Mouse (Mus musculus) heart, embryonic 14.5 days (tissue): ENCODE data around the gene Ppip5k2. TPM values are rescaled to one million over a fixed set of nuclear protein-coding genes. Genes with fewer than 3 reads are reported as not detected.

Experiments used
- ATAC-seq: fragments of 200-750 bp; cut with Nextera tagmentation; 2 replicates; pipeline ENCODE4 v1.8.0; 2017; ENCODE audit warnings: low read depth, moderate TSS enrichment; ENCODE audit not compliant: insufficient number of reproducible peaks, insufficient read depth, low FRiP score
- H3K27ac ChIP-seq, 2 experiments: fragments of 200-500 bp in 1 of 2; fragments of 300-500 bp in 1 of 2; sonication (generic) in 1 of 2; replicated peaks in 1 of 2; 2 replicates each; pipeline ENCODE4 v1.5.1; 2012 to 2014; ENCODE audit warnings: low read depth in 2 of 2, low read length in 2 of 2, control low read depth in 1 of 2, mild to moderate bottlenecking in 1 of 2, mixed read lengths in 1 of 2; ENCODE audit not compliant: control insufficient read depth in 1 of 2, insufficient read depth in 1 of 2
- H3K27me3 ChIP-seq: fragments of 300-500 bp; sonication (generic); 2 replicates; pipeline ENCODE4 v1.6.1; 2014; ENCODE audit warnings: mild to moderate bottlenecking, low read length, control low read depth; ENCODE audit not compliant: control insufficient read depth, insufficient read depth
- H3K36me3 ChIP-seq: fragments of 300-500 bp; sonication (generic); 2 replicates; pipeline ENCODE4 v1.6.1; 2014; ENCODE audit warnings: mild to moderate bottlenecking, control low read depth, low read length, mixed read lengths; ENCODE audit not compliant: control insufficient read depth, insufficient read depth
- H3K4me1 ChIP-seq, 2 experiments: fragments of 200-500 bp in 1 of 2; fragments of 300-500 bp in 1 of 2; sonication (generic) in 1 of 2; 2 replicates each; pipeline ENCODE4 v1.6.1; 2012 to 2014; ENCODE audit warnings: low read length in 2 of 2, control low read depth in 1 of 2, mixed read lengths in 1 of 2; ENCODE audit not compliant: control insufficient read depth in 2 of 2, insufficient read depth in 2 of 2
- H3K4me2 ChIP-seq: fragments of 300-500 bp; sonication (generic); 2 replicates; pipeline ENCODE4 v1.6.1; 2014; ENCODE audit warnings: mild to moderate bottlenecking, low read length
- H3K4me3 ChIP-seq, 2 experiments: fragments of 200-500 bp in 1 of 2; fragments of 300-500 bp in 1 of 2; sonication (generic) in 1 of 2; 2 replicates each; pipeline ENCODE4 v1.5.1; 2012 to 2014; ENCODE audit warnings: low read length in 2 of 2, mild to moderate bottlenecking in 2 of 2, control low read depth in 1 of 2, low read depth in 1 of 2, moderate library complexity in 1 of 2; ENCODE audit not compliant: control insufficient read depth in 1 of 2, insufficient read depth in 1 of 2
- H3K9ac ChIP-seq: fragments of 300-500 bp; sonication (generic); 2 replicates; pipeline ENCODE4 v1.6.1; 2014; ENCODE audit warnings: mild to moderate bottlenecking, low read length
- H3K9me3 ChIP-seq: fragments of 300-500 bp; sonication (generic); 2 replicates; pipeline ENCODE4 v1.6.1; 2016; ENCODE audit warnings: low read length, control low read depth; ENCODE audit not compliant: control insufficient read depth
- WGBS: fragments of 180-500 bp; shearing (Covaris S2); extraction: QIAGEN DNeasy Blood & Tissue Kit; methylation state at CpG from one replicate; pipeline ENCODE4 v1.1.7; 2014; 5-methylcytosine and 5-hydroxymethylcytosine counted together
- polyA plus RNA-seq: library from polyadenylated mRNA; unstranded; fragments of >200 nt; fragmentation: Nextera tagmentation; extraction: Ambion mirVana; gene quantifications from 2 replicates; pipeline ENCODE4 v1.2.1, GENCODE M21; 2014

Ppip5k2 gene
- polyA plus RNA-seq, 1 experiment from 2014 or later = 61.7 TPM

GRCm38 (mm10) chr1:97661406-97662241, 108.6 kb downstream of the Ppip5k2 start, which contains the start of gene D1Ertd622e:
Gene D1Ertd622e, minus strand, starts transcription at chr1:97662074.
- peak within 1 kb of the TSS; percentile 86 for H3K9ac ChIP-seq
- peaks cover 0 to 16% of the 10 kb centered on the region in 2 experiments; a peak in 2 of 4 replicates for H3K4me1 ChIP-seq
- H3K36me3 ChIP-seq = no peaks in the 10 kb centered on the region
- under 1% methylated on average over 92 of the region's 106 CpGs for WGBS
- peak within 1 kb of the TSS; percentile 91 for H3K4me2 ChIP-seq
- no peaks in the 10 kb centered on the region for H3K27me3 ChIP-seq
- no peaks in the 10 kb centered on the region for H3K9me3 ChIP-seq
- peak; percentile 91 for ATAC-seq
- peak within 1 kb of the TSS; percentile 83 to 97 for H3K4me3 ChIP-seq
- H3K27ac ChIP-seq = peak within 1 kb of the TSS; percentile 74 to 85

DNA sequence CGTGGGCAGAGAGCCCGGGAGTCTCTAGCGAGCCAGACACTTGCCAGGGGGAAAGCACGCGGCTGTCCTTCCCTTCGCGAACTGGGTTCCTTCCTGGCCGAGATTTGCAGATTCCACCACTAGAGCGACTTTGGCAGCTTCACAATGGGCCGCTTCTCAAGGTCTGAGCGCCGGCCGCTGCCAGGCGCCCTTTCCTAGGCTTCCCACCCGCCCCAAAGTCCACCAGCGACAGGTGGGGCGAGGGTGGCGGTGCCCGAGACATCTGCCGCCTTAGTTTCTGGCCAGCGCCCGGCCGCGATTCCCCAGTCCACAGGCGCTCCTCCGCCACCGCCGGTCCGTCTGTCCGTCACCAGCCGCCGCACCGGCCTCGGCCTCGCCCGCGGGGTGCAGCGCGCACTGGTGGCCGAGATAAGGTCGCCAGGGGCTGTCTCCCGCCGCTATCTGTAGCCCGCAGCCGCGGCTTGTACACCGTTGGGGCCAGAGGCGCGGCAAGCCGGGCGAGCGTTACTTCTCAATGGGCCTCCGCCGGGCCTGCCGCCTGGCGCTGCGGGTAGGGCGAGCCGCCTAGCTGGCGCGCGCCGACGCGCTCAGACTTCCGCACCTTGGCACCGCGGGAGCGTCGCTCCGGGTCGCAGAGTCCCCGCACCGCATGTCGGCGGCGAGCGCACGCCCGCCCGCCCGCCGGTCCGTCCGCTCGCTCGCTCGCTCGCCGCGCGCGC, 109.4 kb downstream of the Ppip5k2 start:
- H3K4me3 ChIP-seq = peak overlapping the region; percentile 83 to 97
- peak overlapping the region; percentile 86 for H3K9ac ChIP-seq
- H3K27me3 ChIP-seq = no peaks in the 10 kb centered on the region
- peaks cover 0 to 16% of the 10 kb centered on the region in 2 experiments; a peak in 2 of 4 replicates for H3K4me1 ChIP-seq
- H3K27ac ChIP-seq = peak overlapping the region; percentile 20 to 85; a peak in 3 of 4 replicates
- under 1% methylated on average over 87 of the region's 93 CpGs for WGBS
- peak; percentile 45 for ATAC-seq
- H3K4me2 ChIP-seq = peak overlapping the region; percentile 91
- no peaks in the 10 kb centered on the region for H3K36me3 ChIP-seq
- no peaks in the 10 kb centered on the region for H3K9me3 ChIP-seq

DNA sequence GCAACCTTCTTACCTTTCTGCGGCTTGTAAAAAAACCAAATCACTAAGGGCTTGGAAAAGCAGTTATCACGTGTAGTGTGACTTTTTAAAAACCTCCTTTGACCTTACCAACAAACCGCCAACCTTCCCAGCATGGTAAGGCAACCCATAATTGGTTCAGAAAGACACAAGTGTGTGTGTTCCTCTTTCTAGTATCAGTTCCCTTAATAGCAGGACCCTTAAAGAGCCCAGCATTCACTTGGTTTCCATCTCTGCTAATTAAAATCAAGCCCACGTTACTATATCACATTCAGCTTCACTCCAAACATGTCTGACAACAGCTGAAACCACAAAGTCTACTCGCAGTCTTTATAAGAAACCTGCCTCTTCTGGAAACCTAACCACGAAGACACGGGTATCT, 110.8 kb downstream of the Ppip5k2 start:
- no peaks in the 10 kb centered on the region for H3K9me3 ChIP-seq
- H3K27me3 ChIP-seq = no peaks in the 10 kb centered on the region
- ATAC-seq = no peak
- H3K4me3 ChIP-seq = peak overlapping the region in 1 of 2 experiments; percentile 83; a peak in 1 of 4 replicates
- no peak overlapping the region for H3K9ac ChIP-seq
- H3K27ac ChIP-seq = no peak overlapping the region
- 75% methylated on average over 7 of the region's 7 CpGs for WGBS
- peak overlapping the region; percentile 91 for H3K4me2 ChIP-seq
- no peaks in the 10 kb centered on the region for H3K36me3 ChIP-seq
- H3K4me1 ChIP-seq = peaks cover 0 to 16% of the 10 kb centered on the region in 2 experiments; a peak in 2 of 4 replicates

DNA sequence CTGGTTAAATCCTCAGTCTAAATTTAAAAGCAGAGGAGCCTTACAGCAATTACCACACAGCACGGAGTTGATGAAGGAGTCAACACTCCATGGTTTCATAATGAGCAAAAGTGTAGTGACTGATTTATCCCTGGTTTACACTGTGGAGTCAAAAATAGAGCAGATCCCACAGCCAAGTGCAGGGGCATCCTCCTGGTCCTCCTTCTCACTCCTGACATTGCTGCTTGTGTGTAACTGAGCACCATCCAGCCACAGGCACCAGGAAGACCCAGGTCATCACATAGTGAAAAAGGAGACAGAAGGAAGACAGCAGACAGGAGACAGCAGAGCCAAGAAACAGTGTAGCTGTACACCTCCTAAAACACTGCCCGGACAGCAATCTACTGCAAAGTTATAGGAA, 112.4 kb downstream of the Ppip5k2 start:
- Histone ChIP-seq H3K4me2 (no peak overlapping the region), H3K9me3 (no peaks in the 10 kb centered on the region), H3K9ac (no peak overlapping the region), H3K36me3 (no peaks in the 10 kb centered on the region), H3K27ac (no peak overlapping the region), H3K4me1 (peaks cover 2 to 25% of the 10 kb centered on the region in 2 experiments; a peak in 3 of 4 replicates), H3K27me3 (no peaks in the 10 kb centered on the region), H3K4me3 (no peak overlapping the region)
- no peak for ATAC-seq
- WGBS = 83% methylated on average over 2 of the region's 2 CpGs

- Histone ChIP-seq H3K9me3 (no peaks in the 10 kb centered on the region), H3K27me3 (no peaks in the 10 kb centered on the region), H3K9ac (no peak overlapping the region), H3K4me1 (peaks cover 2 to 27% of the 10 kb centered on the region in 2 experiments; a peak in 3 of 4 replicates), H3K4me2 (no peak overlapping the region), H3K36me3 (no peaks in the 10 kb centered on the region), H3K27ac (no peak overlapping the region), H3K4me3 (no peak overlapping the region)
- no peak for ATAC-seq
- WGBS = 70% methylated on average over 2 of the region's 2 CpGs
Observed at GRCm38 (mm10) chr1:97657201-97657600, 113.0 kb downstream of the Ppip5k2 start.

Other genes starting within 250 kb of the Ppip5k2 start
- gene D1Ertd622e, start 108.3 kb downstream of the Ppip5k2 start, polyA plus RNA-seq = 7.8 and 10.1 TPM in 2 replicates
- 17.0 TPM in 2 replicates for gene Gin1, start 239 bp downstream of the Ppip5k2 start, polyA plus RNA-seq